Mouse (Mus musculus): ENCODE data around the gene Tmem213.

DNA sequence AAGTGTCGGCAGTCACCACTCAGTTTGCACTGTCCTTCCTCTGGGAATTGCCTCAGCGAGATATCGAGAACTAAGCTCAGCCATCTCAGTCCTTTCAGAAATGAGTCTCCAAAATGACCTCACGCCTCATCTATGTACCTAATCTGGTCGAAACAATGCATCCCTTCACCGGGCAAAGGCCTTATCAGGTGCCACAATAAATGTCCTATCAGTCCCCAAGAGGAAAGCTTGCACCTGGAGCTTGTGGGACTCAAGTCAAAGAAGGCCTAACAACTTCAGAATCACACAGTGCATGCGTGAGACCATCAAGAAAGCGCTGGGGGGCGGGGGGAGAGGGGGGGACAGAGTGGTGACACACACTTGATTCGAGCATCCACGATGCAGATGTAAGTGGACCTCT is 43.2 kb downstream of the Tmem213 start:
- no peak for TF ChIP-seq POLR2A (IDR thresholded peaks at IDR 0.05; ENCODE audit: extremely low read depth, insufficient read depth, low read length)
- TF ChIP-seq CTCF (IDR thresholded peaks at IDR 0.05; ENCODE audit: extremely low read depth, insufficient read depth, low read length) = no peak
